Mouse (Mus musculus) v-Abl transformed pro-B cells (cell line): ENCODE results near the gene Lrp5.

Source experiments
- in situ Hi-C, 2 experiments: fragments of 400-800 bp; cut with MboI; formaldehyde crosslinking; loops; one replicate each; pipeline ENCODE4 v1.15.1; 2025; ENCODE audit not compliant: unreplicated experiment in 2 of 2

Lrp5 gene

DNA sequence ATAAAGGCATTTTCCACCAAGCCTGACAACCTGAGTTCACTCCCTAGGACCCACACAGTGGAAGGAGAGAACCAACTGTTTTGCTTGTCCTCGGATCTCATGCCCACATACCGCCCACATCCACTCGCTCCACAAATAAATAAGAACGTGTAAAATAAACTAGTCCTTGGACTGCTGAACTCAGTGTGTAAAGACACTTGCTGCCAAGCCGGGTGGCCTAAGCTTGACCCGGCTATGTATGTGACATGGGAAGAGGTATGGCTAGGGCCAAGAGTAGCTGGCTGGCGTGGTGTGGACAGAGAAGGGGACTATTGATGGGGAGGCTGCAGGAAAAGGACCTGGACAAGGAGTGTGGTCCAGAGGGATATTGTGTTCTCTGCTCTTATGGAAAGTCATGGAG, 11.7 kb upstream of the Lrp5 start:
- in situ Hi-C loops: no loop called here

DNA sequence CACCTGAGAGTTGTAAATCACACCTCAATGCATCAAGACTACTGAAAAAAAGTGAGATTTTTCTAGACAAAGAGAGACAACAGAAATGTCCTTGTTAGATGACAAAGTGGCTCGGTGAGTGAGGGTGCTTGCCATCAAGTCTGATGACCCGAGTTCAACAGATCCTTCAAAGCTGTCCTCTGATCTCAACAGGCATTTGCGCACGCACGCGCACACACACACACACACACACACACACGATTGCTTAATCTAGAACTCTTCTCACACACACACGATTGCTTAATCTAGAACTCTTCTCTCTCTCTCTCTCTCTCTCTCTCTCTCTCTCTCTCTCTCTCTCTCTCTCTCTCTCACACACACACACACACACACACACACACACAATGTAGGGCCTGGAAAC, 9.6 kb upstream of the Lrp5 start:
- in situ Hi-C loops: no loop called here

DNA sequence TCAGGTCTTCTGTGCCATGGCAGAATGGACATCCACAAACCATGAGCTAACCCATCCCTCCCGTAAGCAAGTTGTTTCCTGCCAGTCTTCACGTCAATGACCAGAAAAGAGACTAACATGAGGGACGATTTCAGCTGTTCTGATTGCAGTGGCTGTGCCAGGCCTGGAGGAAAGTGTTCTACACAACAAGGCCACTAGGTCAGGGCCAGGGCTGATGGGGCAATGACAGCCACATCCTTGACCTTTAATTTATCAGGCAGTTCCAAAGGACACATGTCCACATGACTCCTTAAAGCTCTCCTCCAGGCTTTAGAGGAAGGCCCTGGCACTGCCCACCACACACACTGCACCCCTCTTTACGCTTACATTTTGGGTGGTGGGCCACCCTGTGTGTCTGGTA, 9.1 kb upstream of the Lrp5 start:
- in situ Hi-C loops: no loop called here

DNA sequence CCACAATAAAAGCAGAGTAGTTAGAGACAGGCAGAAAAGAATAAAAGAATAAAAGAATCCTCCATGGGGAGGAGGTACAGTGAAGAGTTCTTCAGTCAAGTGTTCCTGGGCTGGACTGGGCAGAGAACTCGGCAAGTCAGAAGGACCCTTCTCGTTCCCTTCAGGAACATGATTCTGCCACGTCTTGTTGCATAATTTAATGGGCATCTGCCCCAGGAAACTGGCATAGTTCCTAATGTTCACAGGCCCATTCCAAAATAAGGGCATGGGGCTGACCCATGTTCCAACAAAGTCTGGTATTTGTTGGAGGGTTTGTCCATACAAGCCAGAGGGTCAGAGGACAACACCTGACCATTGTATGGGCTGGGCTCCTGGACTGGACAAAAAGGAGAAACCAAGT, 8.6 kb upstream of the Lrp5 start:
- in situ Hi-C loops: no loop called here

DNA sequence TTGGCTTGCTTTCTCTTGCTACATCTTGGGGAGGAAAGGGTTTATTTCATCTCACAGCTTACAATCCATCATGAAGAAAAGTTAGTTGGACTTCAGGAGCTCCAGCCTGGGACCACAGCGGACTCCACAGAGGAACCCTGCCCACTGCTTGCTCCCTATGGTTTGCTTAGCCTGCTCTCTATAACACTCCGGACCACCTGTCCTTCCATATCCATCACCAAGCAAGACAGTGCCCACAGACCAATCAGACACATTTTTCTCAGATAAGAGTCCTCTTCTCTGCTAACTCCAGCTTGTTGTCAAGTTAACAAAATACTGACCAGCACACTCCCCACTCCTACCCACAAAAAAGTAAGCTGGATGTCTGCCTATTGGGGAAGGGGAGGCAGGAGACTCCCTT, 8.1 kb upstream of the Lrp5 start:
- in situ Hi-C loops: no loop called here

DNA sequence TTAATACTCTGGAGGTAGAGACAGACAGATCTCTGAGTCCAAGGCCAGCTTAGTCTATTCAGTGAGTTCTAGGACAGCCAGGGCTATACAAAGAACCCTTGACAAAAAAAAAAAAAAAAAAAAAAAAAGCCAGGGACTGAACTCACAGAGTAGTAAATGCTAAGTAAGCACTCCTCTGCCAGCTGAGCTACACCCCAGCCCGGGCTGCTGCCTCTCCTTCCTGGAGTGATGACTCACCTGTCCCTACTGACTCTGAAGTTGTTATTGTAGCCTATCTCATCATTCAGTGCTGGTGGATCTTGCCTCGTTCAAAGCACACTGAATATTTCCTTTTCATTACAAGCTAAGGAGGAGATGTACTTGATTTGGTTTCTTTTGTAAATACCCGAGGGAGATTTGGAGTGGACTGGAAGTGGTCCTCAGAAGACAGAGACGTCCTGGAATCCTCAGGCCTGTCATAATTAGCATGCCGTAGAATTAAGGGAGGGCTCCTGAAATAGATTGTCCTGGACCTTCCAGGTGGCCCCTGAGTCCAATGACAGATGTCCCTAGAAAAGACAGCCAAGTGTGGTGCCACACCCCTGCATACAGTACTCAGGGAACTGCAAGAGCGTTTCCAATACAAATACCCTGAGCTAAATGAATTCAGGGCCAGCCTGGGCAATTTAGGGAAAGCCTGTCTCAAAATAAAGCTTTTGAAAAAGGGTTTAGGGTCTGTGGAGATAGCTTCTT, 6.2 kb upstream of the Lrp5 start:
- in situ Hi-C loops: no loop called here

- in situ Hi-C loops: no loop called here
Measured at GRCm38 (mm10) chr19:3691337-3691736, 5.0 kb upstream of the Lrp5 start.

GRCm38 (mm10) chr19:3687676-3688171, 1.4 kb upstream of the Lrp5 start:
- in situ Hi-C loops: no loop called here

DNA sequence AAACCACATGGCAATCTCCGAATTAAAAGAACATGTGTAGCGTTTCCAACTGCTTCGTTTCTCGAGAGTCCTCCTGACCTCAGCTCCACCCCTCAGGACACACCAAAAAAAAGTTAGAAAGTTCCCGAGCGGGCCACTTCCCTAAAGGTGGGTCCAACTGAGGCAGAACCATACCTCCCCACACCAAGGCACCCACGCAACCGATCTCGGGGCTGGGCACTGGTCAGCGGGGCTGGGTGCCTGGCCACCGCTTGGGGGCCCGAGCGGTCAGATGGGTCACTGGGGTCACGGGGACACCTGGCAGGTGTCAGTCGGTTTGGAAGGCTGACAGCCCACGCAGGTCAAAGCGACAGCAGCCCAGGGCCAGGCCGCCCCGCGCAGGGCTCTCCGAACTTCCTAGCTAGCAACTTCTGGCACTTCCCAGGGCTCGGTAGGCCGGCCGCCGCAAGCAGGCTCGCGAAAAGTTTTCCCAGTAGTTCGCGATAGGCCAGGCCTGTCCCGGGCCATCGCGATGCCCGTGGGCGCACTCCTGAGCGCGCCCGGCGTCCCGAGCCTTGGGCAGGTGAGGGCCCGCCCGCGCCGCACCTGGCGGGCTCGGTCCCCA, 651 bp downstream of the Lrp5 start:
- in situ Hi-C loops: no loop called here

GRCm38 (mm10) chr19:3684957-3685580, 1.3 kb downstream of the Lrp5 start:
- in situ Hi-C loops: no loop called here

DNA sequence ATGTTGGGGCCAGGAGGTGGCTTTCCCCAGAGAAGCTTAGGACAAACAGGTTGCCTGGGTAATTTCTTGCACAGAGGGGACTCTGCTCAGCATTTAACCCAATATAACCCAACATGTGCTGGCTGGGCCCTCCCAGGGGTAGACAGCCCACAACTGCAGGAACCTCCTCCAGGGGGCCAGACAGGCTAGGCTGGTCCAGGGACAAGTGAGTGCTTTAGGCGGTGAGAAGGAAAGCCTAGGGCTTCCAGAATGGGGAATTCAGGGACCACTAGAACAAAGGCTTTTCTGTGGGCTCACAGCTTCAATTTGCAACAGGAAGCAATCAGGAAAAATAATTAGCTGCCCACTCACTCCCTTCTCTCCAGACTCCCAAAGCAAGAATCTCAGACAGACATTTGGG, 1.9 kb downstream of the Lrp5 start:
- in situ Hi-C loops: no loop called here

DNA sequence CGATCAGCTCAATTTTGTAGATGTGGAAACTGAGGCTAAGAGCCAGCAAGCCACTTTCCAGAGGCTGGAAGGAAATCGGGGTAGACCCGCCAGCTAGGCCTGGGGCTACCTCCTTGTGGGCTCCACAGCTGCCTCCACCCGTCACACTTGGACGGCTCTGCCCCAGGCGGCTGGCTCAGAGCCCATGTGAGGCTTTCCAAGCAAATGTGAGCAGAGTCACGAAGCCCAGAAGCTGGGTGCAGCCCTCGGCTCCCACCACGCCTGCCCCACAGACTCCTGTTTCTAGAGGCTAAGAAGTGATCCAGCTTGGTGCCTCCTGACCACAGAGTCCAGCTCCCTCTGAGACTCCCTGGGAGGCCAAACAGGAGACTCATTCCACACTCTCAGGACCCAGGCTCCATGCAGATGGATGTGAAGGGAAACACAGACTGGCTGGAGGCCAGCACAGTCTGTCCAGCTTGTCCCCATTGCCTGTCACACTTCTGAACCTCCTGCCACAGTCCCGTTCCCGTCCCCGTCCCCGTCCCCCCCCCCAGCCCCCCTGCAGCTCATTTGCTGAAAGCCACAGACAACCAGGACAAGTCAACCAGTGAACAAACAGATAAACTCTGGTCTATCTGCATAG, 4.9 kb downstream of the Lrp5 start:
- in situ Hi-C loops: no loop called here

- in situ Hi-C loops: no loop called here
Measured at GRCm38 (mm10) chr19:3680732-3681131, 5.6 kb downstream of the Lrp5 start.

DNA sequence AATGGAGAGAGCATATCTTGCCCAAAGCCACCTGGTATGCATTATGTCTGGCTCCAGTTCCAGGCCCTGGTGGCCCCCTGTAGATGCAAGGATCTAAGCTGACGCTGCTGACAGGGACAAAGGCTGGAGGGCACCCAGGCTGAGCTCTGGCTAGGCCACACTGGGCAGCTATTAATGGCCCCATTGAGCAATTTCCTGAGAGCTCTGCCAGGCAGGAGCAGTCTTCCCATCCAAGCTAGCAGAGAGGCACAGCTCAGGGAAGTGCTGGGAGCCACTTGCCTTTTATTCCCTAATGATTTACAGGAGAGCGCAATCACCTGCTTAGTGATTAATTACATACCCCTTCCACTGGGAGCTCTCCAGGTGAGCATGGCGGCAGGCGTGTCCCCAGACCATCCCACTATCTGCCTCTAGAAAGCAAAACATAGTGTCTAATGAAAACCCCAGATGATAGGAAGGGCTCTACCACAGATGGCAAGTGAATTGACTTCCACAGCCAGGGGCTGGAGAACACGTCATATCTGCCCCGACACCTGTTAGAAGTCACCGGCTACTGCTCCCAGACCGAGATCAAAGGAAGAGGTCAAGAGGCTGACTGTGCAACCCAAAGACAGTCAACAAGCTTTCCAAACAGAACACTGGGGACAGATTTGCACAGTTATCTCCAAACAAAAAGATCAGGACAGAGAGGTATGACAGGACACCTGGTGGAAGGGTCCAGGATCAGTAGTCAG, 12.1 kb downstream of the Lrp5 start:
- in situ Hi-C loops: no loop called here

DNA sequence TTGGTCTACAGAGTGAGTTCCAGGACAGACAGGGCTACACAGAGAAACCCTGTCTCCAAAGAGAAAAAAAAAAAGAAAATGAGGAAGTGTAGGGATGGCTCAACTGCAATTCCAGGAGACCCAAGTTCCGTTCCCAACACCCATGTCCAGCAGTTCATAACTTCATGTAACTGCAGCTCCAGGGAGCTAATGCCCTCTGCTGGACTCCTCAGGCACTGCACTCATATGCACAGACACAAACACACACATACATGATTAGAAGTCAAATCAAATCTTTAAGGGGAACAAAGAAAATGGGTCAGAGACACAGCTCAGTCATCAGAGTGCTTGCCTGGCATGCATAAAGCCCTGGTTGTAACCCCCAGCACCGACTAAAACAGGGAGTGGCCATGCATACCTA, 13.2 kb downstream of the Lrp5 start:
- in situ Hi-C loops: no loop called here

DNA sequence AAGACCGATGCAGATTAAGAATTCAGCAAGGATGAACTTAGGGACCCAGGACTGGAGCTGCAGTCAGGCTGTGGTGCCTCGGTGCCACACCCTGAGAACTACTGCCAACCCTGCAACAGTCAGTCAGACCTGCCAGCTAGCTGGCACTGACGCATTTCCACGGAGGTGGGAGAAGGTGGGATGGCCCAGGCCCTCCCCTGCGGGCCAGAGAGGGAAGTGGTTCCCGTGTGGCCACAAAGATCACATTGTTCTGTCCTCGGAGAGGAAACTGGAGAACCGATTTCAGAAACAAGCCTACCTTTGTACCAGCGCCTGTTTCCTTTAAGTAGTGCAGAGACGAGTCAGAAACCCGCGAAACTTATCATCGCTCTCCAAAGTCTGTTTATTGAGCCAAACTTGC, 17.3 kb downstream of the Lrp5 start:
- in situ Hi-C loops: no loop called here

- in situ Hi-C loops: no loop called here
Measured at GRCm38 (mm10) chr19:3668551-3668950, 17.8 kb downstream of the Lrp5 start.

DNA sequence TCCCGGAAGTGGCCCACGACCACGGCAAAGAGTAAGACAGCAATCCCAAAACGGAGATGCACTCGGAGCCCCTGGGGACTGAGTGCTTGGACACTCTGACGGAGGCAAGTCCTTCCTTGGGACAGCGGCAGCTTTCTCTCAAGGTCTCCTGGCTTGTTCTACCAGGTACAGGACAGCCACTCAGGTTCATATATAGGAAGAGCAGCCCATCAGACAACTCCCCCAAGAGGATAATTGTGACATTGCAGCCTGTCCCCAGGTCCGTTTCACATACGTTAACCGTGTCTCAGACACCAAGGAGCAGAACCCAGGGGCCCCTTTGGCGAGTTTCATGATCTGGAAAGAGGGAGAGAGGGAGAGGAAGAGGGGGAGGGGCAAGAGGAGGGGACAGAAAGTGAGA, 18.4 kb downstream of the Lrp5 start:
- in situ Hi-C loops: no loop called here

GRCm38 (mm10) chr19:3667155-3667895, 19.0 kb downstream of the Lrp5 start:
- in situ Hi-C loops: no loop called here

GRCm38 (mm10) chr19:3666632-3667031, 19.7 kb downstream of the Lrp5 start:
- in situ Hi-C loops: no loop called here
